ENCODE assay signal across 8 mouse cellular contexts in the genomic region with DNA sequence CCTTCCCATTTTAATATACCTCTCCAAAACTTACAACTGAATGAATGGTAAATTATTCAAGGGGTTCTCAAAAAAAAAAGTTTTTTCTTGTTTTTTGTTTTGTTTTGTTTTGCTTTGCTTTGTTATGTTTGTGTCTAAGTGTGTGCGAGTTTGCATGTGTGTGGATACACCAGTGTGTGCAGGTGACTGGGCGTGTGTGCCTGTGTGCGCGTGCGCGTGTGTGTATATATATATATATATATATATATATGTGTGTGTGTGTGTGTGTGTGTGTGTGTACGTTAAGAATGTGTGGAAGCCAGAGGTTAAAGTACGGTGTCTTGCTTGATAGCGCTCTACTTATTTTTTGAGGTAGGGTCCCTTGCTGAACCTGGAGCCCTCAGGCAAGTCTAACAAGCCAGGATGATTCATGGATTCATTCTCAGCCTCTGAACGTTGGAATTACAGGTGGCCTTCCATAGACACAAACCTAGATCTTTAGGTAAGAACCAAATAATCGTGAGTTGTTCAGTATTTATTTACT. TPM values are rescaled to one million over a fixed set of nuclear protein-coding genes. Genes with fewer than 3 reads are reported as not detected.
DNase-seq lines count a peak whose midpoint lies in the region; ATAC-seq and TF ChIP-seq lines count a peak whose summit lies in the region.

No protein-coding gene starts in this region.

- no peak for TF ChIP-seq CTCF in gastrocnemius, adult 2 months (IDR thresholded peaks at IDR 0.05)

- no peaks in the 10 kb centered on the region for H3K9me3 ChIP-seq in forebrain, embryonic 15.5 days
- no peaks in the 10 kb centered on the region for H3K9me3 ChIP-seq in liver, embryonic 16.5 days (replicated peaks; ENCODE audit: control insufficient read depth, low read length)
- H3K9me3 ChIP-seq in stomach, embryonic 16.5 days (replicated peaks; ENCODE audit: control insufficient read depth, low read length), result no peaks in the 10 kb centered on the region

- H3K4me2 ChIP-seq in forebrain, embryonic 15.5 days (replicated peaks), result peak overlapping the region; percentile 73
- peak overlapping the region; percentile 79 for H3K4me2 ChIP-seq in liver, embryonic 16.5 days (ENCODE audit: low read depth, low read length)
- H3K4me2 ChIP-seq in stomach, embryonic 16.5 days (ENCODE audit: low read depth, low read length), result peak overlapping the region; percentile 72

- H3K27me3 ChIP-seq in forebrain, embryonic 15.5 days, result no peaks in the 10 kb centered on the region
- no peaks in the 10 kb centered on the region for H3K27me3 ChIP-seq in liver, embryonic 16.5 days (ENCODE audit: control insufficient read depth, insufficient read depth, low read depth, low read length)
- H3K27me3 ChIP-seq in stomach, embryonic 16.5 days (ENCODE audit: control insufficient read depth, insufficient read depth, low read length), result no peaks in the 10 kb centered on the region

- H3K4me3 ChIP-seq in gastrocnemius, adult 2 months, result peak overlapping the region; percentile 98
- H3K4me3 ChIP-seq in forebrain, embryonic 15.5 days, result peak overlapping the region; percentile 80
- H3K4me3 ChIP-seq in liver, embryonic 16.5 days (ENCODE audit: low read depth, low read length), result peak overlapping the region; percentile 97
- H3K4me3 ChIP-seq in stomach, embryonic 16.5 days (replicated peaks; ENCODE audit: low read length), result peak overlapping the region; percentile 92

- 64% methylated on average over 11 of the region's 11 CpGs for WGBS in forebrain, embryonic 15.5 days
- WGBS in liver, embryonic 16.5 days (ENCODE audit: insufficient replicate concordance), result 43% methylated on average over 11 of the region's 11 CpGs
- WGBS in stomach, embryonic 16.5 days, result 48% methylated on average over 11 of the region's 11 CpGs

- no peak for DNase-seq in gastrocnemius, adult 2 months
- DNase-seq in gastrocnemius, postnatal 14 days, result no peak
- DNase-seq in right cerebral cortex, adult 18-20 months, result peak; percentile 3
- DNase-seq in right cerebral cortex, postnatal 4 days, result no peak
- no peak for DNase-seq in embryo, embryonic 11 days

- intact Hi-C loops in gastrocnemius, adult 2 months (cut with DNase I), result loop anchor here (5.0 to 10.0 kb wide), 2 partner anchors 117 to 515 kb away; a partner anchor contains a TSS
- intact Hi-C loops in gastrocnemius, postnatal 14 days (cut with DNase I; ENCODE audit: low total_unique reads), result no loop called here

- H3K36me3 ChIP-seq in forebrain, embryonic 15.5 days, result peaks cover 8% of the 10 kb centered on the region
- peaks cover 5% of the 10 kb centered on the region for H3K36me3 ChIP-seq in liver, embryonic 16.5 days (ENCODE audit: control insufficient read depth, insufficient read depth)
- no peaks in the 10 kb centered on the region for H3K36me3 ChIP-seq in stomach, embryonic 16.5 days (ENCODE audit: control insufficient read depth, insufficient read depth, low read length)

- H3K27ac ChIP-seq in gastrocnemius, adult 2 months, result peak overlapping the region; percentile 90
- H3K27ac ChIP-seq in forebrain, embryonic 15.5 days (replicated peaks), result 0 out of 2 replicates have a peak overlapping the region, but pooled peaks have one; percentile 61
- H3K27ac ChIP-seq in liver, embryonic 16.5 days (ENCODE audit: low read length), result no peak overlapping the region
- no peak overlapping the region for H3K27ac ChIP-seq in stomach, embryonic 16.5 days (ENCODE audit: low read length)

- H3K4me1 ChIP-seq in forebrain, embryonic 15.5 days, result peaks cover 9% of the 10 kb centered on the region
- peaks cover 5% of the 10 kb centered on the region for H3K4me1 ChIP-seq in liver, embryonic 16.5 days (ENCODE audit: control insufficient read depth, low read depth, low read length)
- no peaks in the 10 kb centered on the region; the same call in 1 of the 2 replicates for H3K4me1 ChIP-seq in stomach, embryonic 16.5 days (ENCODE audit: control insufficient read depth, insufficient read depth, low read length)

- H3K9ac ChIP-seq in forebrain, embryonic 15.5 days (replicated peaks), result peak overlapping the region; percentile 79
- peak overlapping the region; percentile 86 for H3K9ac ChIP-seq in liver, embryonic 16.5 days (ENCODE audit: low read depth, low read length)
- peak overlapping the region; percentile 92 for H3K9ac ChIP-seq in stomach, embryonic 16.5 days (ENCODE audit: low read length)

- peak; percentile 69 for ATAC-seq in forebrain, embryonic 15.5 days (replicated peaks)
- ATAC-seq in liver, embryonic 16.5 days (ENCODE audit: low read depth), result no peak
- peak; percentile 43 for ATAC-seq in stomach, embryonic 16.5 days (ENCODE audit: insufficient read depth, low FRiP score)

RNA-seq across cellular contexts. Expression of a gene that starts 0.6 kb away (rescaled TPM):
- total RNA-seq in gastrocnemius, adult 2 months (2021), result 10 to 100 TPM; 11.8 to 16.7 TPM
- total RNA-seq in gastrocnemius, postnatal 14 days (2021), result 10 to 100 TPM; 16.9 to 17.3 TPM
- 28.2 and 29.0 TPM in 2 replicates for polyA plus RNA-seq in forebrain, embryonic 15.5 days (2015; fragmentation: Nextera tagmentation; extraction: Ambion mirVana)
- polyA plus RNA-seq in liver, embryonic 16.5 days (2015; fragmentation: Nextera tagmentation; extraction: Ambion mirVana), result 21.8 and 25.0 TPM in 2 replicates
- polyA plus RNA-seq in stomach, embryonic 16.5 days (2015; fragmentation: Nextera tagmentation; extraction: Ambion mirVana), result 36.0 and 42.3 TPM in 2 replicates

RNA-seq across cellular contexts. Expression of a gene that starts 42.8 kb away (rescaled TPM):
- 10 to 100 TPM; 25.9 to 33.0 TPM for total RNA-seq in gastrocnemius, adult 2 months (2021)
- total RNA-seq in gastrocnemius, postnatal 14 days (2021), result 10 to 100 TPM; 24.8 to 25.7 TPM
- polyA plus RNA-seq in forebrain, embryonic 15.5 days (2015; fragmentation: Nextera tagmentation; extraction: Ambion mirVana), result 93.1 and 93.6 TPM in 2 replicates
- polyA plus RNA-seq in liver, embryonic 16.5 days (2015; fragmentation: Nextera tagmentation; extraction: Ambion mirVana), result 36.3 and 38.0 TPM in 2 replicates
- 77.8 and 79.5 TPM in 2 replicates for polyA plus RNA-seq in stomach, embryonic 16.5 days (2015; fragmentation: Nextera tagmentation; extraction: Ambion mirVana)

Comparison
In these comparisons a context has a peak if more than half of its experiments do, and no peak if none do; other contexts are left out.
1. H3K27ac ChIP-seq: peak in gastrocnemius, adult 2 months (single experiment) and forebrain, embryonic 15.5 days (single experiment); none in liver, embryonic 16.5 days (single experiment) and stomach, embryonic 16.5 days (single experiment).
2. Peak in every context shown above with its lines, with median percentiles within 50 percentile points of each other: H3K4me3 ChIP-seq, H3K4me2 ChIP-seq and H3K9ac ChIP-seq.